Mouse (Mus musculus) T-helper 17 cell (primary cell): ENCODE measurements around the gene Aifm1.

Experiments
- in situ Hi-C, 2 experiments: fragments of 300-600 bp; cut with MboI, MseI; formaldehyde crosslinking; loops; 1 replicate in 1 of 2; 2 replicates in 1 of 2; pipeline ENCODE4 v1.15.1; 2025; ENCODE audit warnings: high pct_unique_total_duplicates in 2 of 2

Aifm1 gene

DNA sequence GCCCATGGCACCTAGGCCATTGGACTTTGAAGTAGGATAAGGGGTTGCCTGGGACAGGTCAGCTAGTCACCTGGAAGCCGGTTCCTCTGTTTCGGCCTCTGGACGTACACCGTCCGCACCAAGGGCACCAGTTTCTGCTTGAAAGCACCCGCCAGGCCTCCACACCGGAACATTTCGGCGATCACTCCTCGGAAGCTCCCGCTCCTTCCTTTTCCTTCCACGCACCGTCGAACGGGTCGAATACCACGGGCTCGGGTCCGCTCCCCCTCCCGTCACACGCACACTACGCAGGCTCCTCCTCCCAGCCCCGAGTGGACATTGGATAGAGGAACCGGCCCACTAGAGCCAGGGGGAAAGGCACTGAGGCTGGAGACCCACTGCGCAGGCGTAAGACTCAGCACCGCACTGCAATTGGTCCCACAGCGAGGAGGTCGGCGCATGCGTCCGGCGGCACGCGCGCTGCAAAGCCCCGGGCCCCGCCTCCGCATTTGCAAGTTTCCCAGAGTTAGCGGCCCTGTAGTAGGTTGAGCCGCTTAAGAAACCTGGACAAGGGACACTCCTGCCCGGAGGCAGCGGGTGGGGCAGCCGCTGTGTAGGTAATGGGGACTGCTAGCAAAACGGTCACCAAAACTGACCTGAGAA, at the start of gene Aifm1:
Gene Aifm1, minus strand, starts transcription at position 398 of the 642 bp plus-strand sequence.
- in situ Hi-C loops = no loop called here

DNA sequence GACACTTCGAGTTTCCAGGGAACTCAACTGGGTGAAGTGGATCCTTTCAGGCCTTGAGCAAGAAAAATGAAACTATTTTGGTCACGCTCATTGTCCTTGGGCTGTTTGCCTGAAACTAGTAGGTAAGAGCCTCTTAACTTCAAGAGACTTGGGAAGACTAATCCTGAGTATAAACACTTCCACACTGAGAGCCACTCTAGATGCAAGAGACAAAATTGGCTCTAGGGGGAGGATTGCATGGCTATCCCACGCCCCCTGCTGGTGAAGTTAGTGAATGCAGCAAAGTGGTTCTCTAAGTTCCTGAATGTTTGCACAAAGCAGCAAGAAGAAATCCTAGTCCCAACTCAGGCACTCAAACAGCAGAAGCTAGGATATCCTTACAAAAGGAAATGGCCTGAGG, 18.8 kb upstream of the Aifm1 start:
- in situ Hi-C loops = no loop called here

DNA sequence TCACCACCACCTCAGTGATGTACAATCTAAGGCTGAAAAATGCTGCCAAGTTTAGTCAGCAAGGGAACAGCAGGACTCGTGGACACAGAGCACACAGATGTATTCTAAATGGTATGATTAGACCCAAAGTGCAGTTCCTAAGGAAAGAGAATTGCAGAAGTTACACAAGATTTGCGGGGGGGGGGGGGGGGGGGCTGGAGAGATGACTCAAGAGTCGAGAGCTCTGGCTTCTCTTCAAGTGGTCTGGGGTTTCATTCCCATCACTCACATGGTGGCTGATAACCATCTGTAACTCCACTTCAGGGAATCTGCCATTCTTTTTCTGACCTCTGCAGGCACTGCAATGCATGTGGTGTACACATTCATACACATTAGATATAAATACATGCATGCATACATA, 13.1 kb upstream of the Aifm1 start:
- in situ Hi-C loops = no loop called here

DNA sequence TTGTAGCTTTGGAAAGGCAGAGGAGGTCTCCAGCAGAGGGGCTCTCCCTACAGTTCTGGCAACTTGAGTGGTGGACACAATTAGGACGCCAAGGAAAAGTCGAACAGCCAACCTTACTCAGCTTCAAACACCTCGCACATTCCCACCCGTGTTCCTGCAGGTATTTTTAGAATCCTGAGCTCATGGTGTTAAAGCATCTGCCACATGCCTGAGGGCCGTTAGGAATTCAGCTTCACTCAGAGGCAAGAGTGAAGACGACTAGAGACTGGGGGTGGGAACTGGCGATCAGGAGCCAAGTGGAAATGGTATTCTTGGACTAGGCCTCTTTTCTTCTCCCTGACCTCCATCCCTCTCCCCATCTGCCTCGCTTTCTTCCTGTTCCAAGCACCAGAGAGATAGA, 12.5 kb upstream of the Aifm1 start:
- in situ Hi-C loops = no loop called here

DNA sequence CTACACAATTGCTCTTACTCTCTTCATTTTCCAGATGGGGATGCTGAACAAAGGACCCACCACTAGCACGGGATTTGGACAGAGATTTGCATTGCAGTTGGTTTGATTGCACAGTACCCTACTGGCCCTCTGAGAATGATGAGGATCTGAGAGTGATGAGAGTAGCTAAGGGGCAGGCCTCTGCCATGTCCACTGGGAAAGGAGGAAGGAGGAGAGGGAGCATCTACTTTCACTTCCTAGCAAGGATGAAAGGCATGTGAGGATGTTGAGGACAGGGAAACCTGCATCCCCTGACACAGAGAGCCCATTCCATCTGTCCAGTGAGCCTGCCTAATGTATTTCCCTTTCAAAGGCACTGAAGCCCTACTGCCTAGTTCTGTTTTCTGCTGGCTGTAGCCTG, 12.0 kb upstream of the Aifm1 start:
- in situ Hi-C loops = no loop called here

DNA sequence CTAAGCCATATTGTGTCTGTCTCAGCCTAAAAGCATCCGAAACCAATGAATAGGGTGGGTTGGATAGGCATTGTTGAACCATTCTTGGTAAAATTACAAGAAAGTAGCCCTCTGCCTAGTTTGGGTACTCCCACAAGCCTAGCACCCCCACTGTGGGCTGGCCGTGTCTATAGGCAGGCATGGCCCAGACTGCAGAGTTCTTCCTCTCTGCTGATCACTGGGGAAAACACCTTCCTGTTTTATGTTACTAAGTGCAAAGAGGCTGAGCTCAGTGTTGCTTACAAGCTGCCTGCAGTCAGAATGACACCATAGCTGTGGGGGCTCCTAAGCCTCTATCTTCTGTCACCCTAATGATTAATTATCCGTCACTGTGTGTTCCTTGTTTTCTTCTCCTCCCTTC, 10.1 kb upstream of the Aifm1 start:
- in situ Hi-C loops = no loop called here

DNA sequence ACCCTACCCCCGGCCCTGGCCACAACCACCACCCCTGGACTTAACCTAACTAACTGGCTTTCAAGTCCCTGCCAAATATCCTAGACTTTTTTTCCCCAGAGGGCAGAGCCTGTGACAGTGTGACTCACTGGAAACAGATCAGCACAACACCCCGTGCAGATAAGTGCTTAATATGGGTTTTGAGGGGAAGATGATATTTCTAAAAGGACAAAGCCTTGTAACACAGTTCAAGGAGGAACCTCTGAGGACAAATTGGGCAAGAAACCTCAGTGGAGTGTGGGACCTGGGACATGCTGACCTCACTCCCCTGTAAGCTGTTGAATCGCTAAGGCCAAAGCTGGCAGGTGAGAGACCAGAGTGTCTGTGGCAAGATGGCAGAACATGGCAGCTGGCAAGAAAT, 8.3 kb upstream of the Aifm1 start:
- in situ Hi-C loops = no loop called here

DNA sequence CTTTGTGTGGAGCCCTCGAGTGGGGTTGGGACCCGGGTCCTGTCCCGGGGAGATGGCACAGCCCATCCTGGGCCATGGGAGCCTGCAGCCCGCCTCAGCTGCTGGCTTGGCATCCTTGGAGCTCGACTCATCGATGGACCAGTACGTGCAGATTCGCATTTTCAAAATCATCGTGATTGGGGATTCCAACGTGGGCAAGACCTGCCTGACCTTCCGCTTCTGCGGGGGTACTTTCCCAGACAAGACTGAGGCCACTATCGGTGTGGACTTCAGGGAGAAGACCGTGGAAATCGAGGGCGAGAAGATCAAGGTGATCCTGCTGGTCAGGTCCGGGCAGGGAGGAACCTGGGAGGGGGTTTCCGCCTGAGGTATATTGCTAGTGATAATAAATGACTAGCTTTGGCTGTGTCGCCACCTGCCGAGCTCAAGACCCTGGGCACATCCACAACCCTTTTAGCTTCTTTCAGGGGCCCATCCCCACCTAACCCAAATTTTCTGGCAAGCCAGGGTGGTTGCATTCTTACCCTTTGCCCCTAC, 6.3 kb upstream of the Aifm1 start:
- in situ Hi-C loops = no loop called here

DNA sequence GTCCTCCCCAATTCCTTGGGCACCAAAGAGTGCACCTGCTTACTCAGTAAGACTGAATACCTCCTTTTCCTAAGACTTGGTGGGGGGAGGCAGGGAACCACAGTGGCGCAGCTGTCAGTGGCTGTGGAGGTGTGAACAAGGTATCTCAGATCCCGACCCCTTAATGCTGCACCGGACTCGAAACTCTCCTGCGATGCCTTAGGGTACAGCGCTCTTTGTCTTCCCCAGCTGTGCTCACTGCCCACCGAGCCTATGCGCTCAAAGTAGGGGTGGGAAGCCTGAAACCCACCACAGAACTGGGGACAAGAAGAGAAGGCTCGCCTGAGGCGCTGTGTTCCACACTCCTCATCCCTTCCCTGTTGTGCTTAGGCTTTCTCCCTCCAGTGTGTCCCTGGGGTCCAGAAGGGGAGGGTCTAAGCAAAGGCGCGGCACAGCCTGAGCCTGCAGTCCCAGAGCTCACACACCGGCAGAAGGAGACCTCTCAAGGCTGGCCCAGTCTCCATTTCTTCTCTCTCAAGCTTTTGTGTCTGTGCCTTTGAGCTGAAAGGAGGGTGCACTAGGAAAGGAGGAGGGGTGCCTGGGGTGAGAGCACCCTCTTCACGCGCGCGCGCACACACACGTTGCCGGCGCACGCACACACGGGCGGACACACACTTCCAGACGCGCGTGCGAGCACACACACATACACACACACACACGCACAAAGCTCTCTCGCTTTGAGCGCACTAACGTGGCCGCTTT, 5.6 kb upstream of the Aifm1 start, which contains the start of gene Rab33a:
Gene Rab33a, plus strand, starts transcription at position 478 of the 741 bp plus-strand sequence.
- in situ Hi-C loops = no loop called here

DNA sequence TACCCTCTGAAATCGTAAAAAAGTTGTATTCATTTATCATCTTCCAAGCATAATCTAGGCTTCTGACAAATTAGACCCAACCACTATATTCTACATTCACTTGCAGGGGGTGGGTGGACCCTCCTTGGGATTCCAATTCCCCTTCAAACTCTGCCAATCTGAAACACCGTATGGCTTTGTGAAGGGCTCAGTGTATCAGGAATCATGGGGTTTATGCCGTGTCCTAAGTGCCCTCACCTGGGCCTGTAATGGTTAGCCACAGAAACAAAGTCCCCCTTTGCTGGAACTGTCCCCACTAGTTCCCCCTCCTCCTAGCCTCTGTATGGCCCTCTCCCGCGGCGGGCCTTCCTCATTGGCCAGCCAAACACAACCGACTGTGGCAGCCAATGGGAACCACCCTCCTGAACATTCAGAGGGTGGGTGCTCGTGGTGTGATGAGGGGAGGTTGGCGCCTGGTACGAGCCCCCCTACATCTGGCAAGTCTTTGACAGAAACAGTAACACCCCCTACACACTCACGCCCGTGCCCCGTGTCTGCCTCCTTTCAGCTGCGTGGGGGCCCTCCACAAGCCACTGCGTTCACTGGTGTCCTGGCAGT, 4.9 kb upstream of the Aifm1 start:
- in situ Hi-C loops = no loop called here

DNA sequence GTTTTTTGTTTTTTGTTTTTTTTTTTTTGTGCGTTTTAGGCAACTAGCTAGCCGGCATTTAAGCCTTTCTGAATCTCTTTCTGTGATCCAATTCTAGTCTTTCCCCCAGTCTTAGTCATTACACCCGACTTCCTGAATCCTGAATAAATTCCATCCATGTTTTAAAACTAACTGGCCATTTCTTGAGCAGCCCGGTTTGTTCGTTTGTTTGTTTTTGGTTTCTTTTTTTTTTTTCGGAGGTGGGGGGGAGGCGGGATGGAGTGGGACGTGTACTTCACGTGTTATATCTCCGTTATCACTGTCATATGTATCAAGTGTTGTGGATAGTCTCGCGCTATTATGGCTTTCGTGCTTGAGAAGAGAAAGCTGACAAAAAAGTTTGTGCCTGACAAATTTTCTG, 461 bp upstream of the Aifm1 start:
- in situ Hi-C loops = no loop called here

DNA sequence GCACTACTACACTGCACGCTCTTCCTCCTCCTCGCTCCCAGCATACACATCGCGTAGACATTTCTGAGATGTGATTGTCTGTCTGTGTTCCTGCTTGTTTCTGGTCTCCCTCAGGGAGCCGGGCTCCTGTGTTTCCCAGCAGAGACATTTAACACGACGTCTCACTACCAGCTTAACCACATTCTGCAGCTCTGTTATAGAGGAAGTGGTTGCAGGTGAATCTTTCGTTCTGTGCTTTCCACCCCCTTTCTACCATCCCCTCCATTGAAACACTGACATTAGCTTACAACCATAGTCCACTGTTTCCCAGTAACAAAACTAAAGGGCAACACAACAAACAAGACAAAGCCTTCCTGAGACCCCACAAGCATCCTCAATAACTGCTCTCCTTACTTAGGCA, 19.6 kb downstream of the Aifm1 start:
- in situ Hi-C loops = loop anchor here in 1 of 2 experiments (5.0 kb wide), 1 partner anchor 49 kb away; no protein-coding TSS in a partner anchor

DNA sequence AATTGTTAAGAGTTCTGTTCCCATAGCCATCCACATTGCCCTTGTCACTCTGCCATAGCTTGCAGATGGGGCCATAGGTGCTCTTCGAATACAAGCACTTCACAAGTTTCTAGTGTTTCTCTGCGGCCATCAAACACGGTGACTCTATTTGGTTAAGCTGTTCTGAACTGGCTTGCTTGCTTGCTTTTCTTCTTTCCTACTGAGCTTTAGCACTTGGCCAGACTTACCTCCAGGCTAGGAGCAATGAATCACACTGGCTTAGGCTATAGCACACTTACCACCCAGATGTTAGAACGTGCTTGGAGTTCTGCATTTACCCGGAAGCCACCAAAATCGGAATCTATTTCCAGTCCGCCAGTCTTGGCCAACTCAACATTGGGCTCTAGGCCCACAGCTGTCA, 31.7 kb downstream of the Aifm1 start:
- in situ Hi-C loops = no loop called here

DNA sequence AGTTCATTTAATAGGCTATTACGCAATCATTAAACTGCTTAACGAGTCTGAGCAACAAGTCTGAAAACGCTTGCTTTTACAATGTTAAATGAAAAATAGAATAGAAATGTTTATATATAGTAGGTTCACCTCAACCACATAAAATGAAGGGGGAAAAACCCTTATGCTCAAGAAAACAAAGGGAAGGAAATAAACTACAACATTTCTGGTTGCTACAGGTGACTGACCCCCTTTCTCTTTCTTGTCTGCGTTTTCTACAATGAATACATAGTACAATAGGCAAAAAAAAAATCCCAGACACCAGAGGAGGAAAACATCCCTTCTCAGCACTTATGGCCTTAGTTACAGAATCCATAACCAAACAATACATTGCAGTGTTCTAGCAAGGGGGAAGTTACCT, 32.3 kb downstream of the Aifm1 start:
- in situ Hi-C loops = no loop called here

DNA sequence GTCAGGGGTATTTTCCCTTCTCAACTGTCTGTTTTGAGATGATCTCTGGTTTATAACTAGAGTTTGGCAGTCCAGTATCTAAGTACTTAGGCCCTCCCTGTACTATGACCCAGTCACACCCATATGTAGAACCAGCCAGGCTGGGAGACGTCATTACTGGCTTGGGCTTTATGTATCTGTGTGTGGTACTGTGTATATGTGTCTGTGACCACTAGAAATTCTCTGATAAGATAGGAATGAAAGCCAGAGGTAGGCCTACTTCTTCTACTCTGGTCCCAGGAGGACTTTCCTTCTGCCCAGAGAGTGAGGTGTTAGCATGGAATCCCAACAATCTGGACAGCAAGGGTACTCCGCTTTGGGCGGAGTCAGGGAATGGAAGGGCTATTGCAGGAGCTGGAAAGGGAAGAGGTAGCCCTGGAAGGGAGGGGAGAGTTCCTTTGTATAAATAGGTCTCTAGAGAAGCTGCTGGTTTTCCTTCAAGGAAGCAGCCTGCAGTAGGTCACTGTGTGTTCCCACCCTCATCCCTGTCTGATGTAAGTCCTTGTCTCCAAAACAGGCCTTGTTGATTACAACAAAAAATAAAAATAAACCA, 45.9 kb downstream of the Aifm1 start:
- in situ Hi-C loops = no loop called here

DNA sequence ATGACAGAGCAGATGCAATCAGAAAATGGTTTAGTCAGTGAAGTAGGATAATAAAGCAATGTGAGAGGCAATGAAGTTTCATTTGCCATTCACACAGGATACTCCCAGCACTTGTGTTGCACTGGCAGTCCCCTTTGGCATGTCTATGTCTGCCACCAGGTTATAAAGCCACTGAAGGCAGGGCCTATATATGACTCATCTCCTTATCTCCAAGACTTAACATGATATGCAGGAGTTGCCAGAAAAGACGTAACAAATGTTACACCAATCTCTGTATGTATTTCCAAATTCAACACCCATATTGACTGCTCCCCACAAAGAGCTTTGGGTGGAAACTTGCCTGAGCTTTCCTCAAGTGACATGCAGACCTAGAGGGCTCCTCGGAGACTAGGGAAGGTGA, 47.2 kb downstream of the Aifm1 start:
- in situ Hi-C loops = no loop called here

DNA sequence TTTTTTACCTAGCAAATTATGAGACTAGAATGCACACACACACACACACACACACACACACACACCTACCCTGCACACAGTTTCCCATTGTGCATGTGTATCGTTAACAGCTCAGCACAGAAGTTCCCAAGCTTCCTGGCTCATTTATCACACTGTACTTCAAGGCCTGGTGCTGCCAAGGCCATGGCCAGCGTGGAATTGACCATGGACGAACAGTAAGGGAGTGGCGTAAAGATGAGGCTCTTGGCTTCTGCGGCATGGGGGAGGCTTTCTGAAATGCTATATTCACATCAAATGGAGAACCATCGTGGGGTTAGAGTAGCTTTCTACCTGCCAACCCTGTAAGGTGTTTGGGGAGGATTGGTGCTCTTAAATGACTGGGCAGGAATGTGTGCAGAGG, 48.9 kb downstream of the Aifm1 start:
- in situ Hi-C loops = loop anchor here (5.0 kb wide), 1 partner anchor 37 kb away; no protein-coding TSS in a partner anchor

DNA sequence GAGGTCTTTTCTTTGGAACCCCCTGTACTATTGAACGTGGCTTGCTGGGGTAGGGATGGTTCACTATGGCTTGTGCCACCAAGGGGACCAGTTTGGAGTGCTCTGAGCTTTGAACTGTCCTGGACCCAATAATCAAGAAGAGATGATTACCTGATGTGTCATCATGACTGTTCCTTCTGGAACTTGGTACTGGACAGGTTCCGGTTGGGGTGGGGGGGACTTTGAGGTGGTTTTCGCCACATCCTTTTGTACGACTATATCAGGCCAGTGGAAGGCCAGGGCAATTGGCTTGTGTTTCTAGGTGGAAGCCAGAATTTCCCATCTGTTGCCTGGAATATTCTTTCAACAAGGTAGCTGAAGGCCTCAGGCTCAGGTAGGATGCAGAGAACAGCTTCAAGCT, 49.7 kb downstream of the Aifm1 start:
- in situ Hi-C loops = loop anchor here (5.0 kb wide), 1 partner anchor 36 kb away; no protein-coding TSS in a partner anchor

DNA sequence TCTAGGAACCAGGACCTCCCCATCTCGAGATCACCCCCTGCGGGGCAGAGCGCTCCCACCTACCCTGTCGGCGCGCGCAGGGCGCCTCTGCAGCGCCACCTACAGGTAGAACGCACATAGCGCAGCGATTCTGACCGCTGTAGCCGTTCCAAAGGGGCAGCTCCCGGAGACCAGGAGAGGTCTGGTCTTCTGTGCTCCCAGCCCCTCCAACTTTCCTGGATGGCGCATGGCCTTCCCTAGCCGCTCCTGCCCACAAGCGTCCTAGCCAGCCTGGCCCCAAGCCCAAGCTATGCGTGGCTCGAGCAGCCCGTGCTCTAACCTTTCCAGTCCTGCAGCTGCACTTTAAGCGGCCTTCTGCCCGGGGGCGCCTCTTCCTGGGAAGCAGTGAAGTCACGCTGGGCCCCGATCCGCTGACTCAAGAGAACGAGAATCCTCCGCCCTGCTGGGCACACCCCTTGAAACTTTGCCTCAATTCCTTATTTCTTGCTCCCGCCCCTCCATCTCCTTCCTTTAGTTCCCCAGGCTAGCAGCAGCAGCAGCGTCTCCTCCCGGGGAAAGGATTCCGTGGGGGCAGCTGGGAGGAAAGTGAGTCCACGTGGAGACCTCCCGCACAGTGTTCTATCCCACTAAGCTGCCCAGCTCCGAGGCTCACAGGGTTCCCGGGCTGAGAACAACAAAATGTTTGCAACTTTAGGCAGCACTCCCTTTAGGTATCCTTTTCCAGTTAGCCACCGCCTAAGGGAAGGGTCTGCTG, 50.4 kb downstream of the Aifm1 start, which contains the start of gene Elf4:
Gene Elf4, minus strand, starts transcription at position 379 of the 754 bp plus-strand sequence.
- in situ Hi-C loops = loop anchor here (5.0 kb wide), 1 partner anchor 36 kb away; no protein-coding TSS in a partner anchor

DNA sequence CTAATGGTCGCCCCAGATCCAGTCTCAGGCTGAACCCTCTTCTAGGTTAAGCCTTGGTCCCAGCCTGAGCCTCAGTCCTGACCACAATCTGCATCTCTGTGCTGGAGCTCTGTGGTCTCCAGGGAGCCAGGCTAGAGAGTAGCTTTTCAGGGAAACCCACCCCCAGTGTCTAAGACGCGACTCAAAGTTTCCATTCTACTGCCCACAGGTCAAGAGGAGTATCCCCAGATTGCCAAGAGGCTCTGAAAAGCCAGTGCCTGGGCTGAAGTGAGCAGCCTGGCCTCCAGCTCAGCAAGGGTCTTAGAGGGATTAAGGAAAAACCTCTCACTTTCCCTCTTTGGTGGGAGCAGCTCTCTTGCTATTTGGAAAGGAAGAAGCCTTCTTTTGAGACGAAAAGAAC, 51.1 kb downstream of the Aifm1 start:
- in situ Hi-C loops = loop anchor here (5.0 kb wide), 1 partner anchor 35 kb away; no protein-coding TSS in a partner anchor

DNA sequence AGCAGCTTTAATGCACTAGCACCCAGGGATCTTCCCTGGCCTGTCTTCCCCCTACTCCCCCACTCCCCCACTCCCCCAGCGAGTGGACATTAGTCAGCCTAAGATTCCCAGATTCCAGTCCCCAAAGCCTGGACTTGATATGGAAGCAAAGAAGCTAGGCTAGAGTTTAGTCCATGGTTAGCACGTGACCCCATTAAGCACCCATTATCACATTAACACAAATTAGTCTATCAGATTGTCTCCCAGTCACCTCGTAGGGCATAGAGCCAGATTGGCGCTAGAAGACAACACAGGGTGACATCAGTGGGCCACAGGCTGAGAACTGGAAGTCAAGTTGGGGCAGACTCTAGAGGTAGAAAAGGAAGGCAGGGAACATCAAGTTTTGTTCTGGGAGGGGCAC, 52.4 kb downstream of the Aifm1 start:
- in situ Hi-C loops = loop anchor here (5.0 kb wide), 1 partner anchor 34 kb away; no protein-coding TSS in a partner anchor
